Mouse (Mus musculus) liver, adult 2 months (tissue): ENCODE results near the gene Gm49318. TPM values are rescaled to one million over a fixed set of nuclear protein-coding genes. Genes with fewer than 3 reads are reported as not detected.

ENCODE experiments used
- DNase-seq: peaks from one replicate; pipeline ENCODE4 v3.0.0-alpha.2; 2011; ENCODE audit warnings: low read depth, low spot score; ENCODE audit errors: extremely low read depth
- H3K27ac ChIP-seq: fragments of 200-500 bp; replicated peaks from 2 replicates; pipeline ENCODE4 v1.5.1; 2012; ENCODE audit warnings: low read depth, mild to moderate bottlenecking, control low read depth, inconsistent platforms, low read length; ENCODE audit not compliant: insufficient read depth
- H3K27me3 ChIP-seq: fragments of 200-500 bp; 2 replicates; pipeline ENCODE4 v1.6.1; 2012; ENCODE audit warnings: mild to moderate bottlenecking, moderate library complexity, low read length, inconsistent platforms; ENCODE audit not compliant: control insufficient read depth, insufficient read depth
- H3K36me3 ChIP-seq: fragments of 200-500 bp; 2 replicates; pipeline ENCODE4 v1.6.1; 2012; ENCODE audit warnings: low read length, inconsistent platforms; ENCODE audit not compliant: control insufficient read depth, insufficient read depth
- H3K4me1 ChIP-seq: fragments of 200-500 bp; 2 replicates; pipeline ENCODE4 v1.6.1; 2011; ENCODE audit warnings: low read length; ENCODE audit not compliant: control insufficient read depth, insufficient read depth
- H3K4me3 ChIP-seq: fragments of 200-500 bp; 2 replicates; pipeline ENCODE4 v1.5.1; 2011; ENCODE audit warnings: low read depth, mild to moderate bottlenecking, control low read depth, low read length, moderate library complexity; ENCODE audit not compliant: insufficient read depth
- H3K79me2 ChIP-seq: fragments of 200-500 bp; 2 replicates; pipeline ENCODE4 v1.6.1; 2012; ENCODE audit warnings: inconsistent platforms, mild to moderate bottlenecking, low read length, moderate library complexity; ENCODE audit not compliant: control insufficient read depth, insufficient read depth
- H3K9ac ChIP-seq: fragments of 200-500 bp; 2 replicates; pipeline ENCODE4 v1.6.1; 2012; ENCODE audit warnings: low read depth, mild to moderate bottlenecking, control low read depth, inconsistent platforms, low read length
- CTCF ChIP-seq: fragments of 200-500 bp; IDR thresholded peaks from 2 replicates; pipeline ENCODE4 v1.5.1; 2011; ENCODE audit warnings: low read depth, low read length, control low read depth
- POLR2A ChIP-seq: fragments of 200-500 bp; IDR thresholded peaks from 2 replicates; pipeline ENCODE4 v1.6.1; 2011; ENCODE audit warnings: low read length, control low read depth; ENCODE audit not compliant: insufficient read depth; ENCODE audit errors: extremely low read depth
- WGBS: fragments of 180-500 bp; shearing (Covaris S2); methylation state at CpG from one replicate; pipeline ENCODE4 v1.1.7; 2018; 5-methylcytosine and 5-hydroxymethylcytosine counted together
- polyA plus RNA-seq: library from polyadenylated mRNA; depleted of rRNA; stranded (reverse); fragments of >200 nt; gene quantifications from 2 replicates; pipeline ENCODE4 v1.2.3, GENCODE M21; 2012
- total RNA-seq: library from RNA; depleted of rRNA; stranded (reverse); fragments of >200 nt; gene quantifications from 2 replicates; pipeline ENCODE4 v1.2.3, GENCODE M21; 2014

The Gm49318 gene
- total and polyA plus RNA-seq, 2 experiments = not detected

DNA sequence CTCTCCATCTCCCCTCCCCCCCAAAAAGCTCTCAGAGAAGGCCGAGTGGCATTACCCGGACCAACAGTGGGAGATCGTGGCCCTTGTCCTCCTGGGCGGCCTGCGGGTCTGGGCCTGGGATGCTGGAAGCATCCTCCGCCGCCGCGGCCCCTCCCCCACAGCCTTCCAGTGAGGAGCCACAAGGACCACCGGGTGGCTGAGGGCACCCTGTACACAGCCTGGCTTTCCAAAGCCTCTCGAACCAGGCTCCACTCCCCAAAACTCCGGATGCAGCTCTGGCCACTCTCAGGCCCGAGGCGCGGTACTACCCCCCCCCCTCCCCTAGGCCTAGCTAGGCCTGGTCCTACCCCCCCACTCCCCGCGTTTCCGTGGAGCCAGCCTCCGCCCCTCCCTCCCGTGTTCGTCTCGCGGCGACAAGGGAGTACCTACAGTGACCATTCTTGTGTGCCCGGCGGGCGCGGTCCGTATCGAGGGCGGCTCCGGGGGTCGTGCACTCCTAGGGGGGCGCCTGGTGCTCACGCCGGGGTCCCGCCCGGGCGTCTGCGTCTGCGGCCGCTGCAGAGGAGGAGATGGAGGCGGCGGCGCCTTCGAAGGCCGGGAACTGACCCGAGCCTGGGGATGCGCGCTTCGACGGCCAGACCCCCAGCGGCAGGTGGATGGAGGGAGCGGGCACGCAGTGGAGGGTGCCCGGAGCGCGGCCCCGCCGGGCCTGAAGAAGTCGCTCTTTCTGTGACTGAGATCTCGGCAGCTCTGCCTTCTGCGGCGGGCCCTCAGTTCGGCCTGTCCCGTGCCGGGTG is 19.7 kb downstream of the Gm49318 start:
- no peak overlapping the region for H3K27ac ChIP-seq

DNA sequence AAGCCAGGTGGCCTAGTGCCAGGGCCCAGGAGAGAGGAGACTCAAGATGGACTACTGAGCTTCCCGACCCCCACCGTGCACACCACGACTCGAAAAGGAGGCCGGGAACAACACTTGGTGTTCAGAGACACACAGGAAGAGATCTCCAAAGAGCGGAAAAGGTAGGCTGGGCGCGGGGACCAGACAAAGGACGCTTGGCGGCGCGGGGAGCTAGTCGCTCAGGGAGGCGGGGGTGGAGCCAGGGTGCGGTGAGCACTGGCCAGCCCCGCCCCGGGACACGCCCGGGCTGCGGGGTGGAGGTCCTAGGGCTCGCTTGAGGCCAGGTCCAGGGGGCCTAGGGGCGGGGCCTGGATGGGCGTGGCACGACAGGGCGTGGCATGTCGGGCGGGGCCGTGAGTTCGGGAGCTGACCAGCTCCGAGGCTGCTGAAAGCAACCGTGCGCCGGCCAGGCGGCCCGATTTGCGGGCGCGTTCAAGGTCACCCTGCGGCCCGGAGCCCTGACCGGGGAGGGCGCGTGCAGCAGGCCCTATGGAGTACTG is 20.6 kb downstream of the Gm49318 start:
- peak overlapping the region; percentile 6; the same call in 1 of the 2 replicates for H3K4me3 ChIP-seq
- DNase-seq = no peak
- H3K27me3 ChIP-seq = peaks cover 19% of the 10 kb centered on the region
- 7% methylated on average over 43 of the region's 43 CpGs for WGBS
- 0 out of 2 replicates have a peak, but pooled peaks cover 2% of the 10 kb centered on the region for H3K4me1 ChIP-seq
- H3K9ac ChIP-seq = no peak overlapping the region
- H3K27ac ChIP-seq = no peak overlapping the region
- no peaks in the 10 kb centered on the region for H3K36me3 ChIP-seq
- H3K79me2 ChIP-seq = no peaks in the 10 kb centered on the region
- no peak for TF ChIP-seq POLR2A

More for the DNA sequence above, 19.7 kb downstream of the Gm49318 start:
- DNase-seq = no peak
- TF ChIP-seq CTCF = no peak
- H3K27me3 ChIP-seq = peaks cover 19% of the 10 kb centered on the region
- H3K4me1 ChIP-seq = peaks cover 6% of the 10 kb centered on the region; the same call in 1 of the 2 replicates
- no peak overlapping the region for H3K4me3 ChIP-seq
- H3K36me3 ChIP-seq = no peaks in the 10 kb centered on the region
- H3K9ac ChIP-seq = no peak overlapping the region
- no peaks in the 10 kb centered on the region for H3K79me2 ChIP-seq
- WGBS = 5% methylated on average over 63 of the region's 67 CpGs

DNA sequence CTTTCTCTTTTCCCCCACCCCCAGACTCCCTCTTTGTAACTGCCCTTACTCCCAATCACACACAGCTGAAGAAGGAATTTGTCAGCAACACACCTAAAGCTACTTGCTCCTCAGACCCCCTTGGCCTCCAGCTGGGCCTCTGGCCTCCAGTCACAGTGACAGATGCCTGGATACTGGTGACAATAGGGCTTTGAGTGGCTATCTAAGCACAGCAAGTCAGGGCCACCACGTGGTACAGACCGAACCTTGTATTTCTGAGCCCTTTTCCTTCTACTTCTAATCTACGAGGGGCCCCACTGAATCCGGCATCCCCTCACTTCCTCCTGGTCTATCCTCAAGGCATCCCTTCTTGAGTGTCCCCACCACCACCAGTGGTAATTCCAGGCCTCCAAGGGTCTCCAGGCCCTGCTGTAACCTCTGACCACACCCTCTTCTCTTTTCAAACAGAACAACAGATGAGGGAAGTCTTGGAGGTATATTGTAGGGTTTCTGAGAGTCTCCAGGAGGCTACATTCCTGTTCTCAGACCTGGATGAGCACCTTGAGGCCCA is 21.3 kb downstream of the Gm49318 start:
- no peaks in the 10 kb centered on the region for H3K4me1 ChIP-seq
- no peaks in the 10 kb centered on the region for H3K36me3 ChIP-seq
- H3K9ac ChIP-seq = no peak overlapping the region
- WGBS = 71% methylated on average over 4 of the region's 4 CpGs
- peaks cover 19% of the 10 kb centered on the region for H3K27me3 ChIP-seq
- TF ChIP-seq POLR2A = no peak
- no peak for DNase-seq
- H3K4me3 ChIP-seq = no peak overlapping the region
- no peaks in the 10 kb centered on the region for H3K79me2 ChIP-seq
- H3K27ac ChIP-seq = no peak overlapping the region

DNA sequence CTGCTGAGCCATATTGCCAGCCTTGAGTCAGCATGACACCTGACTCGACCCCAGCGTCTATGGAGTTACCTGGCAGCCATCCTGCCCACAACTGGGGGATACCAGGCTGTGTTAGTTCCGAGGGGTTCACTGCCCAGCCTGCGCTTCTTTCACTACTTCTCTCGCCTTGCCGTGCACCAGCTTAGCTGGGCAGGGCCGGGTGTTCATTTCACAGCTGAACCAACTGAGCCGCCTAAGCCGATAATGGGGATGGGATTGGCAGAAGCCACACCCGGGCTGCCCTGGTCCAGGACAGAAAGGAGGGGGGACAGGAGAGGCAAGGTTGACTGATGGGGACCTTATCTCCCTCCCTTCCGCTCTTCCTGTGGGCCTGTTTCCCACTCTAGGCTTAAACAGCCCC is 21.7 kb downstream of the Gm49318 start:
- Histone ChIP-seq H3K27ac (no peak overlapping the region), H3K27me3 (peaks cover 19% of the 10 kb centered on the region), H3K9ac (no peak overlapping the region), H3K4me3 (no peak overlapping the region), H3K4me1 (no peaks in the 10 kb centered on the region), H3K36me3 (no peaks in the 10 kb centered on the region), H3K79me2 (no peaks in the 10 kb centered on the region)
- DNase-seq = no peak
- 75% methylated on average over 11 of the region's 11 CpGs for WGBS
- TF ChIP-seq CTCF (no peak), POLR2A (no peak)

DNA sequence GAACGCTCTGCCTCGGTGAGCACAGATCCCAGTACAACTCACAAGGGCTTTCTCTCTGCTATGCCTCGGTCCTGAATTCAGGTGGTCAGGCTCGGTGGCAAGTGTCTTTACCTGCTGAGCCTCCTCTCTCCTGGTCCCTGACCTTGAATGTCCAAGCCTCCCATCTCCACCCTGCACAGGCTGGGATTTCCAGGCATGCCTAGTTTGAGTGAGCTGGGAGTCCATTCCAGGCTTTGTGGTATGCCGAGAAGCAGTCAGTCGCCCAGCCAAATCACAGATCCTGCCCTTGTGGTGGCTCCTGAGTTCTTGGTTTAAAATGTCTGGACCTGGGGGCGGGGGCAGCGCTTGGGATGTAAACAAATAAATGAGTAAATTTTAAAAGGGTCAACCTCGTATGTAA is 23.7 kb downstream of the Gm49318 start:
- TF ChIP-seq POLR2A = no peak
- TF ChIP-seq CTCF = no peak
- Histone ChIP-seq H3K4me3 (no peak overlapping the region), H3K9ac (no peak overlapping the region), H3K36me3 (no peaks in the 10 kb centered on the region), H3K27ac (no peak overlapping the region), H3K4me1 (no peaks in the 10 kb centered on the region), H3K27me3 (peaks cover 19% of the 10 kb centered on the region), H3K79me2 (no peaks in the 10 kb centered on the region)
- 57% methylated on average over 9 of the region's 9 CpGs for WGBS
- no peak for DNase-seq

DNA sequence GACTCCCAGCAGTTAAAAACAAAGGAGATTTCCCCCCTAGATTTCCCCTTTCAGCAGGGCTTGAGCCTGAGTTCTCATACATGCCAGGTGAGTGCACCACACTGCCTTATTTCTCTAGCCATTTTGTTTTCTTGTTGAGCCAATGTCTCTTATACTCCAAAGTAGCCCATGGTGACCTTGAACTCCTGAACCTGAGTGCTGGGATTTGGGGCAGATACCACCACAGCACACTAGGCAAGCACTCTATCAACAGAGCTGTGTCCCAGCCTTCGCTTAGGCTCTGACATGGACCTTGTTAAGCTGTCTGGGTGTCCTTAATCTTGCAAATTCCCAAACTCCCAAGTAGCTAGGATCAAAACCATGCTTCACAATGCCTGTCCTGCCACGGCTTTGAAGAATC is 29.2 kb downstream of the Gm49318 start:
- no peak for DNase-seq
- TF ChIP-seq CTCF (no peak), POLR2A (no peak)
- peaks cover 2% of the 10 kb centered on the region for H3K4me1 ChIP-seq
- no peak overlapping the region for H3K4me3 ChIP-seq
- 74% methylated on average over 2 of the region's 2 CpGs for WGBS
- H3K27ac ChIP-seq = no peak overlapping the region
- no peaks in the 10 kb centered on the region for H3K79me2 ChIP-seq
- no peaks in the 10 kb centered on the region for H3K36me3 ChIP-seq
- H3K9ac ChIP-seq = no peak overlapping the region
- 0 out of 2 replicates have a peak, but pooled peaks cover 2% of the 10 kb centered on the region for H3K27me3 ChIP-seq
